Mouse (Mus musculus) midbrain, embryonic 10.5 days (tissue): ENCODE measurements around the gene Scarb1. TPM values are rescaled to one million over a fixed set of nuclear protein-coding genes. Genes with fewer than 3 reads are reported as not detected.

Experiments
- DNase-seq: peaks from one replicate; pipeline ENCODE4 v3.0.0-alpha.2; 2017; ENCODE audit warnings: low spot score
- H3K27ac ChIP-seq: fragments of 300-500 bp; sonication (generic); replicated peaks from 2 replicates; pipeline ENCODE4 v1.5.1; 2016; ENCODE audit warnings: mild to moderate bottlenecking
- H3K27me3 ChIP-seq: fragments of 300-500 bp; sonication (generic); 2 replicates; pipeline ENCODE4 v1.6.1; 2016; ENCODE audit warnings: low read depth, mild to moderate bottlenecking; ENCODE audit not compliant: poor library complexity, severe bottlenecking
- H3K36me3 ChIP-seq: fragments of 300-500 bp; sonication (generic); 2 replicates; pipeline ENCODE4 v1.6.1; 2016; ENCODE audit warnings: mild to moderate bottlenecking, moderate library complexity
- H3K4me1 ChIP-seq: fragments of 300-500 bp; sonication (generic); 2 replicates; pipeline ENCODE4 v1.6.1; 2016
- H3K4me3 ChIP-seq: fragments of 300-500 bp; sonication (generic); 2 replicates; pipeline ENCODE4 v1.5.1; 2016; ENCODE audit warnings: mild to moderate bottlenecking, moderate library complexity
- H3K9me3 ChIP-seq: fragments of 300-500 bp; sonication (generic); replicated peaks from 2 replicates; pipeline ENCODE4 v1.6.1; 2016; ENCODE audit warnings: mild to moderate bottlenecking
- WGBS: fragments of 180-500 bp; shearing (Covaris S2); methylation state at CpG from one replicate; pipeline ENCODE4 v1.1.7; 2016; 5-methylcytosine and 5-hydroxymethylcytosine counted together
- polyA plus RNA-seq: library from polyadenylated mRNA; unstranded; fragments of >200 nt; fragmentation: Nextera tagmentation; extraction: Ambion mirVana; gene quantifications from 2 replicates; pipeline ENCODE4 v1.2.1, GENCODE M21; 2016

Gene Scarb1
- polyA plus RNA-seq, 1 experiment from 2014 or later, result 52.3 TPM

DNA sequence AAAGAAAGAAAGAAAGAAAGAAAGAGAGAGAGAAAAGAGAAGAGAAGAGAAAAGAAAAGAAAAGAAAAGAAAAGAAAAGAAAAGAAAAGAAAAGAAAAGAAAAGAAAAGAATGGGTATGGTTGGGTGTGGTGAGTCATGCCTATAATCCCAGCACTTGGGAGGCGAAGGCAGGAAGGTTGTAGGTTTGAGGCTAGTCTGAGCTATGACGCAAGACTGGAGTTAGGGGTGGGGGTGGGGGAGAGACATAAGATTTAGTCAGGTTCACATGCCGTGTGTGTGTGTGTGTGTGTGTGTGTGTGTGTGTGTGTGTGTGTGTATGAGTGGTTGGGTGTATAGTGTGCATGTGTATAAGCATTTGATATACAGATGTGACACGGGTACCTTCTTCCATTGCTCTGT lies 94.2 kb downstream of the Scarb1 start:
- DNase-seq, result no peak
- WGBS, result 84% methylated on average over 4 of the region's 4 CpGs
- H3K4me1 ChIP-seq, result peaks cover 47% of the 10 kb centered on the region
- H3K4me3 ChIP-seq, result no peak overlapping the region
- no peaks in the 10 kb centered on the region for H3K9me3 ChIP-seq
- peaks cover 7% of the 10 kb centered on the region; the same call in 1 of the 2 replicates for H3K27me3 ChIP-seq
- H3K36me3 ChIP-seq, result no peaks in the 10 kb centered on the region
- no peak overlapping the region for H3K27ac ChIP-seq

DNA sequence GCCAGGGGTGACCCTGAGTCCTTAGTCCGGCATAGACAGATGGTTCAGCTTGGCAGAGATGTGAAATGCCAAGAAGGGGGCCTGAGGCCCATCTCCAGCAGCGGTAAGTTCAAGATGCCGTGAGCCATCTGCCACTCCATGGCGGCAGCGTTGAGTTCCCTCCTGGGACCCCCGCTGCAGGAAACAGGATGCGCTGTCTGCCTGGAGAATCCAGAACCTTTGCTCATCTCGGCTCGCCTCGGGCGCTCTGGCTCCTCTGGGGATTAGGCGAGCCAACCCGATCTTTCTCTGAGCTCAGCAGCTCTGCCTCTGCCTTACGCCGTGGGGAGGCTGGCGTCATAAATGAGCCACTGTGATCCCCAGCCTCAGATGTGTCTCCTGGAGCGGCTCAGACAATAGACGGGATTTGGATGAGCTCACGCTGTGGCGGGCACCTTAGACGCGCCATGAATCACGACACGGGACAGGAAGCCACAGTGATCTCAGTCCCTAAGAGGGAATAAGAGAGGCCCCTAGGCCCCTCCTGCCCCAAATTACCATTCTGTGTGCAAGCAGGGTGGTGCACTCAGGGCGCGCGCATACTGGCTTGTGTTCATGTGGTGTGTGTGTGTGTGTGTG lies 95.3 kb downstream of the Scarb1 start:
- Histone ChIP-seq H3K27ac (peak overlapping the region; percentile 90), H3K36me3 (no peaks in the 10 kb centered on the region), H3K4me1 (peaks cover 53% of the 10 kb centered on the region), H3K9me3 (no peaks in the 10 kb centered on the region), H3K4me3 (peak overlapping the region; percentile 53), H3K27me3 (peaks cover 7% of the 10 kb centered on the region; the same call in 1 of the 2 replicates)
- 2% methylated on average over 27 of the region's 27 CpGs for WGBS
- peak; percentile 77 for DNase-seq

GRCm38 (mm10) chr5:125244825-125245533 lies 95.9 kb downstream of the Scarb1 start:
- WGBS, result 6% methylated on average over 11 of the region's 13 CpGs
- peaks cover 59% of the 10 kb centered on the region for H3K4me1 ChIP-seq
- H3K27me3 ChIP-seq, result peaks cover 7% of the 10 kb centered on the region; the same call in 1 of the 2 replicates
- no peaks in the 10 kb centered on the region for H3K9me3 ChIP-seq
- peak overlapping the region; percentile 90 for H3K27ac ChIP-seq
- no peak for DNase-seq
- H3K36me3 ChIP-seq, result no peaks in the 10 kb centered on the region
- peak overlapping the region; percentile 53 for H3K4me3 ChIP-seq

- Histone ChIP-seq H3K27me3 (peaks cover 7% of the 10 kb centered on the region; the same call in 1 of the 2 replicates), H3K27ac (peak overlapping the region; percentile 90), H3K36me3 (no peaks in the 10 kb centered on the region), H3K4me1 (peaks cover 56% of the 10 kb centered on the region), H3K4me3 (no peak overlapping the region), H3K9me3 (no peaks in the 10 kb centered on the region)
- DNase-seq, result no peak
- WGBS, result 58% methylated on average over 6 of the region's 6 CpGs
Observed at GRCm38 (mm10) chr5:125243928-125244327, 97.0 kb downstream of the Scarb1 start.

DNA sequence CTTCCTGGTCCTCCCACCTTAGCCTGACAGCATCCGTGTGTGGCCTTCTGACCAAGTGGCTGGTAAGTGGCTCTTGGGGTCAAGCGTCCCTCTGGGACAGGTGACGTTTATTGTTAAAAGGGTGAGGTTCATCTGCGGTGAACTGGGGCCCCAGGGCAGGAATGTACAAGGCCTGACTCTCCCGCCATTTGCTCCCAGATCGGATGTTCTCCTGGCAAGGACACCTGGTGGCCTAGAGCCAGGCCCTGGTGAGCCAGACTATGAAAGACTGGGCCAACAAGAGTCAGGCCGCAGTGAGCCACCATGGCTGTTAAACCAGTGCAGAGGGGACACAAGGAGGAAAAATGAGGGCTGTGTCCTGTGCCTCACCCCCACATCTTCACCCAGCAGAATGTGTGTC lies 98.8 kb downstream of the Scarb1 start:
- no peaks in the 10 kb centered on the region for H3K9me3 ChIP-seq
- no peaks in the 10 kb centered on the region for H3K36me3 ChIP-seq
- peaks cover 67% of the 10 kb centered on the region for H3K4me1 ChIP-seq
- H3K4me3 ChIP-seq, result no peak overlapping the region
- WGBS, result 59% methylated on average over 7 of the region's 7 CpGs
- DNase-seq, result no peak
- peak overlapping the region; percentile 25 for H3K27ac ChIP-seq
- H3K27me3 ChIP-seq, result peaks cover 7% of the 10 kb centered on the region; the same call in 1 of the 2 replicates

- 8% methylated on average over 7 of the region's 7 CpGs for WGBS
- Histone ChIP-seq H3K4me3 (no peak overlapping the region), H3K27ac (peak overlapping the region; percentile 25), H3K27me3 (peaks cover 7% of the 10 kb centered on the region; the same call in 1 of the 2 replicates), H3K4me1 (peaks cover 70% of the 10 kb centered on the region), H3K9me3 (no peaks in the 10 kb centered on the region), H3K36me3 (no peaks in the 10 kb centered on the region)
- peak; percentile 58 for DNase-seq
Observed at GRCm38 (mm10) chr5:125241627-125242026, 99.3 kb downstream of the Scarb1 start.

DNA sequence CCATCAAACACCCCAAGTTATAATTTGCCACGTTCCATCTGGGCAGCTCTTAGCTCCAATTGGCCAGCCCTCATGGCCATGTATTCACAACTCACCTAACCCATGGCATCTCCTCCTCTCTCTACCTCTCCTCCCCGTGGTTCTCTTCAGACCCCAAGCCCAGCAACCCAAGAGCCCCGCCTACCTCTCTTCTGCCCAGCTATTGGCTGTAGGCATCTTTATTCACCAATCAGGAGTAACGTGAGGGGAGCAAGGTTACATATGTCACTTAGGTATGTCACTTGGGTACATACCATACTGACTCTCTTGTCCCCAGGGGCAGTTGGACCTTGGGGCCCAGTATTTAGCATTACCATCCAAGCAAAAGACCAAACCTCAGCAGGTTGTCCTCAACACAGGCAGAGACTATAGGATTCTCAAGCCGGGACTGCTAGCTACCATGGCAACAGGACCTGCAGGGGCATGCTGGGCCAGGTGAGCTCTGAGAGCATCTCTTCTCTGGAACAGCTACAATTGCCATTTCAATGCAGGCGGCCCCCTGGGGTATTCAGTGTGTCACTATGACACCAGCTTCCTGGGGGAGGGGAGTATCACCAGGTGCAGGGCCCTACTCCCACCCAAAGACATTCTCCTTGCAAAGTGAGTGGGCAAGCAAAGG lies 100.6 kb downstream of the Scarb1 start:
- Histone ChIP-seq H3K27ac (no peak overlapping the region), H3K4me3 (no peak overlapping the region), H3K36me3 (no peaks in the 10 kb centered on the region), H3K9me3 (no peaks in the 10 kb centered on the region), H3K27me3 (peaks cover 7% of the 10 kb centered on the region; the same call in 1 of the 2 replicates), H3K4me1 (peaks cover 59% of the 10 kb centered on the region)
- no peak for DNase-seq
- 12% methylated on average over 6 of the region's 6 CpGs for WGBS

DNA sequence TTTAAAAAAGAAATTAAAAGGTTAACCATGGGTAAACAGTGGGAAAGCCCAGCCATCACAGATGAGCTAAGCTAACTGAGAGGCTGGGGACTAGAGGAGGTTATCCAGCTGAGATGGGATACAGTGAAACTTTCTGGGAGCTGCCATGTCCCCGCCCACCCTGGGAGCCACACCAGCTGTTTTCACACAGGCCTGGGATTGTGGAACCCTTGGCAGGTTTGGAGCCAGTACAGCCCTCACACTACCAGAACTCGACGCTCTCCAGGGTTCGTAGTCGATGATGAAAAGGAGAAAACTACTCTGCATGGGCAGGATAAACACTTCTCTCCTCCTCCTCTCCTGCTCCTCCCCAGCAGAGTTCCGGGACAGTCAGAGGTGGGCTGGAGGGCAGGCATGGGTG lies 105.0 kb downstream of the Scarb1 start:
- 76% methylated on average over 6 of the region's 6 CpGs for WGBS
- Histone ChIP-seq H3K4me3 (no peak overlapping the region), H3K36me3 (no peaks in the 10 kb centered on the region), H3K4me1 (peaks cover 25% of the 10 kb centered on the region), H3K9me3 (no peaks in the 10 kb centered on the region), H3K27me3 (no peaks in the 10 kb centered on the region), H3K27ac (no peak overlapping the region)
- no peak for DNase-seq

DNA sequence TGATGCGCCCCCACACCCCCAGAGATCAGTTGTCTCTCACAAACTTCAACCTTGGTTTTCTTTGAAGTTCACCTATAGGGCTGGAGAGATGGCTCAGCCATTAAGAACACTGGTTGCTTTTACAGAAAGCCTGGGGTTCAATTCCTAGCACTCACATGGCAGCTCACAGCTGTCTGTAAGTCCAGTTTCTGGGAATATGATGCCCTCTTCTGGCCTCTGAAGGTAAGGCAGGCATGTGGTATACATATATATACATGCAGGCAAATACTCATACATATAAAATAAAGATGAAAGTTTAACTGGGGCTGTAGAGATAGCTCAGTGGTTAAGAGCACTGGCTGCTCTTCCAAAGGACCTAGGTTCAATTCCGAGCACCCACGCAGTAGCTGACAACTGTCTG lies 105.5 kb downstream of the Scarb1 start:
- H3K27ac ChIP-seq, result no peak overlapping the region
- DNase-seq, result no peak
- H3K4me3 ChIP-seq, result no peak overlapping the region
- no peaks in the 10 kb centered on the region for H3K27me3 ChIP-seq
- peaks cover 24% of the 10 kb centered on the region for H3K4me1 ChIP-seq
- H3K9me3 ChIP-seq, result no peaks in the 10 kb centered on the region
- WGBS, result 90% methylated on average over 3 of the region's 3 CpGs
- no peaks in the 10 kb centered on the region for H3K36me3 ChIP-seq

DNA sequence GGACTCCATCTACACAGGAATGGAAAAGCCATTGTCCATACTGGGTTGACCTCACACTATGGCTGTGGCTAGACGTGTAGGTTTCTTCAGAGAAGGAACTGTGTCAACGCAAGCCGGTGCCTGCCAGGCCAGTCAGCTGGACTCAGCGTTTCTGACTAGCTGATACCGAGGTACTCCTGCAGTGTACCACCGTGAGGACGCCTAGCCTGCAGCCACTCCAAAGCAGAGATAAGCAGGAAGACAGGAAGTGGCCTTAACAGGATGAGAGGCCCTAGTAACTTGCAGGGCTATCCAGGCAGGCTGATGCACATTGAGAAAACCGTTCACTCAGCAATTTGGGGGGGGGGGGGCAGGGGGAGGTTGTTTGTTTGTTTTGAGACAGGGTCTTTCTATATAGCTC lies 106.5 kb downstream of the Scarb1 start:
- Histone ChIP-seq H3K27ac (0 out of 2 replicates have a peak overlapping the region, but pooled peaks have one; percentile 13), H3K4me1 (peaks cover 25% of the 10 kb centered on the region), H3K36me3 (no peaks in the 10 kb centered on the region), H3K9me3 (no peaks in the 10 kb centered on the region), H3K27me3 (no peaks in the 10 kb centered on the region), H3K4me3 (no peak overlapping the region)
- DNase-seq, result no peak
- WGBS, result 75% methylated on average over 8 of the region's 8 CpGs

DNA sequence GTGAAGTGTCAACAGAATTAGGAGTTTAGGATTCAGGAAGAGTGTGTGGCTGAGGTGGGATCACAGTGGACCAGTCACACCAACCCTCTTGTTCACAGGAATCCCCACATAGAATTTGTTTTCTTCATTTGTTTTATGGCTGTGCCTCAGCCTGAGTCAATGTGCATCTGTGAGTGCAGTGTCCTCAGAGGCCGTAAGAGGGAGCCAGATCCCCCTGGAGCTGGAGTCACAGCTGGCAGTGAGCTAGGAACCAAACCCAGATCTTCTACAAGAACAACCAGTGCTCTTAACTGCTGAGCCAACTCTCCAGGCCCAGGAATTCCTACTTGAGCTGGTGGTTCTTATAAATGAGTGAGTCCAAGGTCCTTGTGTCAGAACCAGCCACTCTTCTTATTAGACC lies 107.4 kb downstream of the Scarb1 start:
- H3K4me1 ChIP-seq, result peaks cover 22% of the 10 kb centered on the region
- WGBS, result 100% methylated on average over 1 of the region's 1 CpGs
- H3K27me3 ChIP-seq, result no peaks in the 10 kb centered on the region
- no peaks in the 10 kb centered on the region for H3K9me3 ChIP-seq
- H3K36me3 ChIP-seq, result no peaks in the 10 kb centered on the region
- H3K4me3 ChIP-seq, result no peak overlapping the region
- DNase-seq, result no peak
- H3K27ac ChIP-seq, result no peak overlapping the region

DNA sequence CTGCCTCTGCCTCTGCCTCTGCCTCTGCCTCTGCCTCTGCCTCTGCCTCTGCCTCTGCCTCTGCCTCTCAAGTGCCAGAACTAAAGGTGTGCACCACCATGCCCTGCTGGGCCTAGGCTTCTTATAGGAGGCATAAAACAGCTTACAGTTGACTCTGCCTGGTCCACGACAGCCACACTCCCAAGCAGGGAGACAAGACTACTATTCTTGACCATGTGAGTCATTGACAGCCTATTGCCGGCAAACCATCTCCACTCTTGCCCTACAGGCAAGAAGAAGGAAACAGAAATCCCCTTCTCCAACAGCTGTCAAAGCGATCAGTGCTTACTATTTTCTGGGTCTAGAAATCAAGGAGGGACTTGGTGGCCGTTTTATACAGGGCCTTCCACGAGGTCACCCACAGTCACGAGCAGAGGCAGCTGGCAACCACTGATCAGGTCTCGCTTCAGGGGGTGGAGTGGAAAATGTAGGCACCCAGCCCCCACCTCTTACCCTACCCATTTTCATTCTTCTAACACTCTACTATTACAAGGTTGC lies 108.4 kb downstream of the Scarb1 start:
- Histone ChIP-seq H3K27me3 (no peaks in the 10 kb centered on the region), H3K4me1 (peaks cover 14% of the 10 kb centered on the region), H3K27ac (no peak overlapping the region), H3K9me3 (peaks cover 5% of the 10 kb centered on the region; the same call in 1 of the 2 replicates), H3K36me3 (no peaks in the 10 kb centered on the region), H3K4me3 (no peak overlapping the region)
- no peak for DNase-seq
- WGBS, result 93% methylated on average over 7 of the region's 7 CpGs
